Mouse (Mus musculus) yolk sac, embryonic 10.5 days (tissue): Measurements from ENCODE around the gene Pzp.
A peak's percentile ranks its signal among the peaks of the same experiment; 100 is the strongest.

Experiments used
- DNase-seq: peaks from one replicate; pipeline ENCODE4 v3.0.0-alpha.2; 2017; ENCODE audit warnings: low spot score

The Pzp gene

DNA sequence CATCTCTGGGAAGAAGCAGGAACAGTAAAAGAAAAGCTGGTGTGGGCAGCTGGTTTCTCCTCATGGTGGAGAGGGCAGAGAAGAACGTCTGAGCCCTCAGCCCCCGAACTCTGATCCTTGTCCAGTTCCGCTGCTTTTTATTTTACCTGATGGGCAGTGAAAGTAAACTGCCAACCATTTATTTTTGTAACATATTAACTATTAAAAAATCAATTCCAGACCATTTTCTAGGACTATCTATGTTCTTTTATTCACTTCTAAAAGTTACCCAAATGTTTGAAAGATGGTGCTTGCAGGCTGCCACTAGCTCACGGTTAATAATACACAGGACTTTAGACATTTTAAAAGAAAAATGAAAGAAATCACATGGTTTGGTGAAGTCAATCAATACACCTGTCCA, at the start of gene Pzp:
TSS of gene Pzp (minus strand) at position 120 of the 400 bp plus-strand sequence.
- DNase-seq, result no peak

DNA sequence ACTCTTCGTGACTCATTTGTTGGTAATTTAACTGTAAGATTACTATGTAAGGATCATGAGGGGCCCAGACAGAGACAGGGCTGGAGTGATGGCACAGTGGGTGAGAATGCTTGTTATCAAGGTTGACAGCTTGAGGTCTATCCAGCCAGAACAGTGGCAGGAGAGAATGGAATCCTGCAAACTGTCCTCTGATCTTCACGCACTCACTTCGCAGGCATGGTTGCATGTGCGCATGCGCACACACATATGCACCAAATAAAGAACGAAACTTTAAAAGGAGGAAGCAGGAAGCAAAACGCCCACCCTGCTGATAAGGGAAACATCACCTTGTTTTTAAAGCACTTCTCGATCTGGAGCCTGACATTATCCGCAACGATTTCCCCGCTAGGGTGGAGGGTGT, 40.1 kb upstream of the Pzp start:
- DNase-seq, result no peak

DNA sequence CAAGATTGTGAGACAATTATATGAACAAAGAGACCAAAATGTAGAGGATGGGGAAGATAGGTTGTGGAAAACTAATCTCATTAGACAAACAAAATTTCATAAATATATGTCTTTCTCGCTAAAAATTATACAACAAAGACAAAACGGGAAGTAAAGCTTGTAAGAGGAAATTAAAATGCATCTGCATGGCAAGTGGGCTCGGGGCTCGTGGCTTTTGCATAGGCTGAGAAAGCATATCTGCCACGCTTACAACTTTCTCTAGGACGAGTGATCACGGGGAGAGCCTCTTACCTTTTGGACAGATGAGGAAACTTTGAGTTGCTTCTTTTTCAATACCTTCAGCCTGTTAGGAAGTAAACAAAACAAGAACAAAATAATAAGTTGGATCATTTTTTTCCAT, 27.5 kb upstream of the Pzp start:
- no peak for DNase-seq

DNA sequence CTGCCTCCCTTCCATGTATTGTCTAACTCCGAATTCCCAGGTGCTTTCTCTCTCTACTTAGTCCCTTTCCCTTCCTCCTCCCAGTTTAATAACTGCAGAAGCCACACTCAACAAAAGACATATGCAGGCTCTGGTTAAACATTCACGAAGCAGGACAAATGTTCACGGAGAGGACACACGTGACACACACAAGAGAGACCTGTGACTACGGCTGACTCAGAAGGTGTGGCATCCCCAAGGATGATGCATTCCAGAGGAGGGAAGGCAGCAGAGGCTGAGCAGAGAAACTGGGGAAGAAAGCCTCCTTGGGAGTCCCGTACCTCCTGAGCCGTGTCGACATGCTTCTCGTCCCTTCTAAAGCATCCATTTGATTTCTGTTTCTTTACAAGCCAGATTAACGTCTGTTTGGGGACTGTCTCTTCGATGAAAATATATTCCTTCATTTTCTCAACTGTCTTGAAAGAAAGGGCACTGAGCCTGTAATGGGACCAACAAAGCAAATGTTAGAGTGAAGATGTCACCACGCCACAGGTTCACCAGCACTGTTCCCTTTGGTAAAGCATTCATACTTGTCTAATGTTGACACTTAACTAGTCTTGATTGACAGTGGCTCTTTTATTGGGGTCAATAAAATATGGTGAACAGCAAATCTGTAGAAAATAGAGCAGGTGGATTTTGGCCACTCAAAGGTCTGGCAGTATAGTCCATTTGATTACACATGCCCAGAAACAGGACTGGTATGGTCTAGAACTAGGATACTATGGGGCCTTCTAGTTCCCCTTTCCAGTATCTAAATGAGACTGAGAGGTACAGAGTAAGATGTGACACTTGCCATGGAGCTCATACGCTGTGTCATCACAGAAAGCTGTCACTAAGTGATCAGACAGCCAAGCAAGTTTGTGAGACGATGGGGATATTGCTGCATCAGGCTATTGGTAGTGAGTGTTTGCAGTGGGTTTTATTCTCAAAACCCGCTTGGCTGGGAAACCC, 23.2 kb upstream of the Pzp start:
- DNase-seq, result peak; percentile 72

DNA sequence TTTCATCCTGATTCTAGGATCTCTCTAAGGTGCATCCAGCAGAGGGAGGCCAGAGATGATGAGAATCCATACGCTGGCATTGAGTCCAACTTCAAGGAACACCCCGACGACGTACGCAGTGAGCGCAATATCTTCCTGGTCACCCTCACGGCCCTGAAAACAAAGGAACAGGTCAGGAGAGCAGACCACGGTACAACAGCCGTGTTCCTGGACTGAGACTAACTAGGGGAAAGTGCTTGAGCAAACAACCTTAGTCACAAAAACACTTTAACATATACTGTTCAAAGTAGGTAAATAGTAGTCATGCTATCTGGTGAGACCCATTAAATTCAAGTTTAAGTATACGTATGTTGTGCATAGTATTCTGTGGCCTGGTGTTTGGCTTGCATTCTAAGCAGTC, 22.0 kb upstream of the Pzp start:
- no peak for DNase-seq

DNA sequence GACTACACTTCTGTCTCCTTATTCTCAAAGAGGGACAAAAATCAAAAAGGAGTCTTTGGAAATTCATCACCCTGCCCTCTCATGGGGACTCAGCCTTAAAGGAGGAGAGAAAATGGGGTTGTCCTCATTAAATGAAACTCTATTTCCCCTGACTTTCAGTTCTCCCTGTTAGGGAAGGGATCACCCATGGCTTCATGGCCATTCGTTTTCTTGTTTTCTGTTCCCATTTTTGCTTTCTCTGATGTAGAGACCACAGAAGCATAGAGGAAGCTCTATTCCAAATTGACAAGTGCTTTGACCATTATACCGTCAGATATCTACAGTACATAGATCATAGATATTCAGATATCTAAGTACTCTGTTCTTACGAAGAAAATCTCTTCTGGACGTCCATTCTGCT, 18.9 kb upstream of the Pzp start:
- DNase-seq, result no peak

DNA sequence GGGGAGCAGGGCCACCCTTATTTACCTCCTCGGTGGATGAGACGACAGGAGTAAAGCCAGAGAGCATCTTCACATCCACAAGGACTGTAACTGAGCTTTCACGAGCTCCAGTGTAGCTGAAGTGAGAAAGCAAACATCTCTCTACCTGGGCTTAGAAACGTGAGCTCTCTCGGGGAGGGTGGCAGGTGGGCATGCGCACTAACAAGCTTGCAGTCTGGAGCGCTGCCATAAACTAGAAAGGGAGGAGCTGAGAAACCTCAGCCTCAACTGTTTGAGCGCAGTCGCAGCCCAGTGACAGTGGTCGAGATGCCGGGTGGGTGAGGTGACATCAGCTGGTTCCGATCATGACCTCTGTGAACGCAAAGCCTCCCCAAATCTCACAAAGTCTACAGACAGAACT, 16.7 kb upstream of the Pzp start:
- DNase-seq, result no peak

DNA sequence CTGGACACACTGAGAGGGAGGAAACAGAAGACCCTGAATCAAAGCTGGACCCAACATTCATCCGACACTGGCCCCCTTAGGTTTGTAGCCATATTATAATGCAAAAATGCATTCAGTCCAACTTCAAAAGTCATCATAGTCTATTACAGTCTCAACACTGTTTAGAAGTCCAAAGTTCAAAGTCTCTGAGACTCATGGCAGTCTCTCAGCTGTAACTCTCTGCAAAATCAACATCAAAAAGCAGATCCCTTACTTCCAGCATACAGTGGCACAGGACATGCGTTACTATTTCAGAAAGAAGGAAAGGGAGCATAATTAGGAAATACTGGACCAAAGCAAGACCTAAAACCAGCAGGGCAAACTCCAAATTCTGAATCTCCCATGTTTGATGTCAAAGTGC, 8.7 kb upstream of the Pzp start:
- DNase-seq, result no peak

DNA sequence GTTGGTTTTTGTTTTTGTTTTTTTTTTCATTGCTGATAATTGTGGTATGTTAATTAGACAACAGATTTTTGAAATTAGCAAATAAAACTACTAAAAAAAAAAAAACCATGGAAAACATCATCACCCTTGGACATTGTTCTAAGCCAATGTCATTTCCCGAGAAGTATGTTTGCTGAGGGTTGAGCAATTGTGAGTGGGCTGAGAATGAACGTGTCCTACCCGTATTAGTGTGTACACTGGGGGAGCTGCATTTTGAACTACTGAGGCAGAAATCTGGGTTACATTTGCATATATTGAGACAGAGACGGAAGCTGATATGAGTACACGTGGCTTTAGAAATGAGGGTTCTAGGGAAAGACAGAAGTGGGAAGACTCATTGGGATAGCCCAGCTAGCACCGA, 6.8 kb upstream of the Pzp start:
- no peak for DNase-seq

DNA sequence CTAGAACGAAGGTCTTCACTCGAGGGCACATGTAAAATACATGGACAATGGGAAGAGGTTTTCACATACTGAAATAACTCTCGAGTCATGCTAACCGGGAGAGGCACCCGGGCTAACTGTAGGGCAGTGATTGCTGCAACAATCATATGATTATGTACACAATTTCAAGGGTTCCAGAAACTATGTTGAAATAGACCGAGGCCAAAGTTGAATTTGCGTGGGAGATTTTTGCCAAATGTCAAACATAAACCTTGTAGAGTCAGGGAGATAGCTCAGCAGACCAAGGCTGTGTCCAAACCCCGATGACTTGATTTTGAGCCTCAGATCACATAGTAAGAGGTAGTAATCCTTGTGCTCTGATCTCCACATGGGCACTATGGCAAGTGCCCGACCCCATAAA, 6.2 kb upstream of the Pzp start:
- DNase-seq, result no peak

DNA sequence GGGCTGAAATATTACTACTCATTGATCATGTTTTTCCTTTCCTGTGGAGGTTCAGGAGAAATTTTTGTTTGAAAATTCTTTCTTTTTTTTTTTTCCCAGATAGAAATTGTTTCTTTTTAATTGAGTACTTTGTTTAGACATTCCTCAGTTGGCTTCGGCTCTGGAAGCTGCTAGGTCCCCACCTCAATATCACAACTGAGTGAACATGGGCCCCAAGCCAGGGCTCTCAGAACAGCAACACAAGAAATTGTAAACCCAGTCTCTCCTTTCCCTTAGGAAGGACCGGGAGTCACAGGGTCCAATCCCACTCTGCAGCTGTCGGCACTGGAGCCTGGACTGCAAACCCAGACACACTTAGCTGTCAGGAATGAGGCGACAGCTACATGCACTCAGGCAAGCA, 2.0 kb upstream of the Pzp start:
- DNase-seq, result no peak

DNA sequence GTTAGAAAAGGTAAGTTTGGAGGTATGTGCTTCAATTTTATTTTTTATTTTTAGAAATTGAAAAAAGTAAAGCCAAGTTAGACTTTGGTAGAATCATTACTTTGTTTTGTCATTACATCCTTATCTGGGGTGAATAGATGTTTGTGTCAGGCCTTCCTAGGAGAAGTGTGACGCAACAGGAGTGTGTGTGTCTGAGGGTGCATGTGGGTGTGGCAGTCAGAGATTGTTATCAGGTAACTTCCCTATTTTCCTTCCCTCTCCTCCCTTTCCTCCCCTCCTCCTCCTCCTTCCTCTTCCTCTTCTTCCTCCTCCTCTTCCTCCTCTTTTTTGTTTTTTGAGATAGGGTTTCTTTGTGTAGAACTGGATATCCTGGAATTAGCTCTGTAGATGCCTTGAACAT, 590 bp upstream of the Pzp start:
- no peak for DNase-seq

DNA sequence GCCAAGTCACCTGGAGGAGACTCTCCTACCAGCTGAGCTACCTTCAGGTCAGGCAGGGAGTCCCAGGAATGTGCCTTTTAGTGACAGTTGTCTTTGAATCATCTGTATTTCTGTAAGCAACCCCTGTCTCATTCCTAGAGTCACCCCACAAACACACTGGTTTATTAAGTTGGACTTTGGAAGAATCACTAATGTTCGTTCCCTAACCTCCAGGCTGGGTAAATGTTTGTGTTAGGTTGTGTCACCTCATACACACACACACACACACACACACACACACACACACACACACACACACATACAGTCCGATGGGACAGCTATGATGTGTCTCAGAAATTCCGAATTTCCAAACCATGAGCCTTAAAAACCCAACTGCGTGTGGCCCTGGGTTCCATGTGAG, 719 bp downstream of the Pzp start:
- no peak for DNase-seq

DNA sequence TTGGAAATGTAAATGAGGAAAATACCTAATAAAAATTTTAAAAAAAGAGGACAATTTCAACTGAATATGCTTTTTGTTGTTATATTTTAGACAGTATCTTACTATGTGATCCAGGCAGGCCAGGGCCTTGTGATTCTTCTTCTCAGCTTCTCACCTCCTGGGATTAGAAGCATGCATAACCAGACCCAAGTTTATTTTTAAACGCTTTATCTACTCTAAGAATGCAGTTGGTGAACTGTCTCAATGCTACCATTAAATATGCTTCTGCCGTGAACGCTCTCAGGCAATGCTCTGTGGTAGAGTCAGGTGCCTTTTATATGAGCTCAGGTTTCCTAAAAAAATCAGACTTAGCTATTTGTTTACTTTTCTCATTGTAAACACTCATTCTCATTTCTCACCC, 3.2 kb downstream of the Pzp start:
- no peak for DNase-seq

DNA sequence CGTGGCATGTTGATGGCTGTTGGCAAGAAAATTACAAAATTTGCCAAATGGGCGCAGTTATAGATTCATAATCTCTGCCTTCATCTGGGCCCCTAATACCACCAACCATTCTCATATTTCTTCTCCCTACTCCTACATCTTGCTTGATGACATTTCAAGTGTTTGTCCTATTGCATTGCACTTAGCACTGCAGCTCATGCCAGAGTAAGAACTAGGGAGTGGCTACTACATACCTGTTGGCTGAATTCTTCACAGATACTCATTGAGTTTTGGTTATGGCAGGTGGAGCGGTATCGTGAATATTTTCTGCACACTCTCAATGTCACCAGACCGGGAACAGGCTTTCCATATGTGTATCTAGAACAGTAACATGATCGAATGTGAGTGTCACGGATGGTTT, 7.4 kb downstream of the Pzp start:
- no peak for DNase-seq

DNA sequence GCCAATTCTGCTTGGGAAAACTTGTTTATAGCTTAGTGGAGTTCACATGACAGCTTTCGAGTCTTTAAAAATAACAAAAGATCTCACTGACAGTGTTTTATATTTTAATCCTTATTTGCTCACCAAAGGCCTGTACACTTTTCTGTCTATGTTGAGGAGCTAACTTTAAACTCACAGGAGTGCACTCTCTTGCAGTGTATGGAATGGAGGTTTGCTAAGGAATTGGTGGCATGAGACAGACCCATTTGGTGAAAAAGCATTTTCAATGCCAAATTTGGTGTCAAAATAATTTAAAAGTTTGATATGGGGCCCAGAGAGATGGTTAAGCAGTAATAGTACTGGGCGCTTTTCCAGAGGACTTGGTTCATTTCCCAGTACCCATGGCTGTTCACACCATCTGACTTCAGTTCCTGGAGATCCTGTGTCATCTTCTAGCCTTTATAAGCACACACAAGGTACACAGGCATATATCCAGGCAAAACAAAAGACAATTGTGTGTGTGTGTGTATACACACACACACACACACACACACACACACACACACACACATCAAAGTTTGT, 20.8 kb downstream of the Pzp start:
- no peak for DNase-seq

DNA sequence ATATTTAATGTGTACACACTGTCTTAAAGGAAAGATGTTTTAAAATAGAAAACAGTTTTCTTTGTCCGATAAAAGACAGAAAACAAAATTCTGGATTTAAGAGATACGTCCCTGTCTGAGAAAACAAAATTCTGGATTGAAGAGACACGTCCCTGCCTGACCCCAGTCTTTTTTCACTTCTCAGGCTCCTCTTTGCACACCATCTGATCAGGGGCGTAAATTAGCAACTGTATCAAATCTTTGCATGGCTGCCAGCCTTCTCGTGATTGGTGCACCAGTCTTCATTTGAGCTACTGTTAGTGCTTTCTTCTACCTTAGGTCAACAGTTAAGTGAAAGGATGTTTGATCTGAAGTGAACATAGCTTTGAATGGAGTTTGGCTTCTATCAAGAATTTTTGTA, 21.8 kb downstream of the Pzp start:
- DNase-seq, result no peak

DNA sequence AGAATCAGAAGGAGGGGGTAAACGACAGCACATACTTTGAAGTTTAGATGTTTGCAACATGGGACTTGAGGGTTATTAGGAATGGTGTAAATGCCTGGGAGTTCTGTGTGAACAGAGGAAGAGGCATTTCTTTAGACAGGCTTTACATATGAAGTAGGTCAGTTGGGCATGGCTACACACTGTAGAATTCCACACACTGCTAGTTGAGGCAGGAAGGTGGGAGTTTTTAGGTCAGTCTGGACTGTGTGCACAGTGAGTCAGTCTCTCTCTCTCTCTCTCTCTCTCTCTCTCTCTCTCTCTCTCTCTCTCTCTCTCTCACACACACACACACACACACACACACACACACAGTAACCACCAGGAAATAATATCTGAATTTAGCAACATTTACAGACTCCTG, 31.2 kb downstream of the Pzp start:
- DNase-seq, result no peak

DNA sequence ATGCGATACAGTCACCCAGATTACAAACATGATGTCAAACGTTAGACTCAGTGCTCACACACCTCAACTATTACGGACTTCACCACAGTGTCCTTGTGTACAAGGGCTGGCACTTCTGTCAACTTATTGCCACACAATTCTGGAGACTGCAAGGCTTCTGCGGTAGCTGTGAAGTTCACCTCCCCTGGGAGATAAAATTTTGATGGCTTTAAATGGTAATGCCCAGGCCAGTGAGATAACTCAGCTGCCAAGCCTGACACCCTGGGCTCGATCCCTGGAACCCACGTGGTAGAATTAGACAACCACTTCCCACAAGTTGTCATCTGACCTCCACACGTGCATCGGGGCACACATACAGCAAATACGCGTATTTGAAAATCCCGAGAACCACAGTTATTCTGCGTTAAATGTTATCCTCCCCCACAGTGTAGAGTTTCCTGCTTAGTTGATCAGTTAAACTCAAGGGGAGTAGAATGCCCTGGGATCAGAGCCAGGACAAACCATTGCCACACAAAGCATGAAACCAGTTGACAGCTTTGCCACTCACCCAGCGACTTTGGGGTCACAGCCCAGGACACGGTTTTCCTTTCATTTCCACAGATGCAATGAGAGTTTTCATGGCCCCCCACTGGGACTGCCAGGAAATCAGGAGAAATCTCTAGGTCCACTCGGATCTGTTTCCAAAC, 31.7 kb downstream of the Pzp start:
- DNase-seq, result no peak

DNA sequence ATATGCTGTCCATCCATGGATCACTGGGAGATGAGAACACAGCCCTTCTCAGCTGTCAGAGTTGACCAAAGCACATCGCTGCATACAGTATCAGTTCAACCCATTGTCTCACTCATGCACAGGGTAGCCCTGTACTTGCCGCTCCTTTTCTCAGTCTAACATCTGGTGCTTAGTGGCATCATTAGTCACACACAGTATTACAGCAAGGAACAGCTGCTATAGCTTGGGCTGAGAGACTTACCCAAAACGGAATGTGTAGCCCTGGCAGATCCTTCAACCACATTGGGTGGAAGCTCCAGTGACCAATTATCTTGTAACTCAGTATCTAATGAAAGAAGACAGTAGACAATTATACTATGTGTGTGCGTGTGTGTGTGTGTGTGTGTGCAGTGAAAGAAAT, 34.6 kb downstream of the Pzp start:
- DNase-seq, result no peak

DNA sequence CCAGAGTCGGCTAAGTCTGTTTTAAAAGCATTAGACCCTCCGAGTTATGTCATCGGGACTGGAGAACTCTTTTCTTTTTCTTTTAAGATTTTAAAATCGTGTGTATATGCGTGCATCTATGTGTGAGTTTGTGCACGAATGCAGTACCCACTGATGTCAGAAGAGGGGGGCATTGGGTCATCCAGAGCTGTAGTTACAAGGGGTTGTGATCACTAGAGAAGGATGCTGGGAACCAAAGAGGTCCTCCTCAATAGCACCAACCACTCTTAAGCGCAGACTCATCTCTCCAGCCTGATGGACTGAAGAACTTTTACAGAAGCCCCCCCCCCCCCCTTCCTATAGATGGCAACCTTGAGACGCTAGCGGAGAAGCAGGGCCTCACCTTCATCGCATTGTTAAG, 36.4 kb downstream of the Pzp start:
- DNase-seq, result no peak

DNA sequence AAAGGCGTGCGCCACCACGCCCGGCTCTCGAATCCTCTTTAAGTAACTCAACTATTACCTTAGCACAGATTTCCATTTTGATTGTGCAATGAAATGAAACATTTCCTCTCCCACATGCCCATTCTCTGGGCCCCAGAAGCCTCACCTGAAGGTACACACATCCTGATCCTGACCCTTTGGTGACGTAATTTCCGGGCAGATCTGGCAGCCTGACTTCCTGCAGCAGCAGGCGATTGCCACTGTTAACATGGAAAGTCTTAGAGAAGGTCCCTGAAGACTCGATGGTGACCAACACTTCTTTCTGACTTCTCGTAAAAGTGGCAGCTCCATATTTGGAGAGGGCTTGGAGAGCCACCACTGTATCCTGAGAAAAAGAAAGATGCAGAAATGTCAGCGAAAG, 38.8 kb downstream of the Pzp start:
- no peak for DNase-seq
